Mouse (Mus musculus) bone marrow macrophage, adult 2 months (primary cell): ENCODE measurements around the gene Nrxn1.

Experiments
- CTCF ChIP-seq: IDR thresholded peaks from 2 replicates; pipeline ENCODE4 v1.5.1; 2012; ENCODE audit warnings: low read depth, mild to moderate bottlenecking, low read length, moderate library complexity
- POLR2A ChIP-seq: IDR thresholded peaks from 2 replicates; pipeline ENCODE4 v1.6.1; 2012; ENCODE audit warnings: mild to moderate bottlenecking, low read depth, low read length, borderline replicate concordance

DNA sequence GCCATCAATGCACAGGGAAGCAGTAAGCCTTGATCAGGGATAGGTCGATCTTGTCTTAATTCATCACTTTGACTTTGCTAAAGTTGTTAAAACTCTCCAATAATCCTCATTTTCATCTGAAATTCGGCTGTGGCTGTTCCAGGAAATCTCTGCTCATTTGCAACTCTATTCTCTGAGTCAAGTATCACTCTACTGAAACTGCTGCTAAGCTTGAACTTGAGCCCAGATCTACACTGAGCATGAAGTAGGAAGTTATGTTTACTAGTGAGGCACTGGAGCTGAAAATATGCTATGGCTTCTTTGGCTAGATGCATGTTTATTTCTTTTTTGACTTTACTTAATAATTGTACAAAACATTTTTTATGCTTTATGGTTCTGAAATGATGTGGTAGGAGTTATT, 708.0 kb downstream of the Nrxn1 start:
- TF ChIP-seq POLR2A (no peak), CTCF (no peak)
